Mouse (Mus musculus): ENCODE data around the gene Rpl36.

The Rpl36 gene

GRCm38 (mm10) chr17:56654771-56655170 lies 41.6 kb downstream of the Rpl36 start:
- DNase-seq (ENCODE audit: low spot score) = no peak

GRCm38 (mm10) chr17:56655311-56655710 lies 42.1 kb downstream of the Rpl36 start:
- no peak for DNase-seq (ENCODE audit: low spot score)

- DNase-seq (ENCODE audit: low spot score) = no peak
Measured at GRCm38 (mm10) chr17:56656171-56656570, 43.0 kb downstream of the Rpl36 start.

GRCm38 (mm10) chr17:56663659-56664058 lies 50.4 kb downstream of the Rpl36 start:
- DNase-seq (ENCODE audit: low spot score) = no peak

Data from testis, postnatal 10 days (tissue).